Mouse (Mus musculus) neural tube, embryonic 13.5 days (tissue): ENCODE results near the gene Gm8251. TPM values are rescaled to one million over a fixed set of nuclear protein-coding genes. Genes with fewer than 3 reads are reported as not detected.
A peak's percentile ranks its signal among the peaks of the same experiment; 100 is the strongest.
"Not testable (repeated sequence)": the region's sequence is repeated elsewhere in the genome, so short reads cannot be mapped to it uniquely, and the experiment has no call there.

ENCODE experiments used
- ATAC-seq: fragments of 200-750 bp; cut with Nextera tagmentation; 2 replicates; pipeline ENCODE4 v1.8.0; 2017; ENCODE audit warnings: low read depth, mild to moderate bottlenecking, moderate TSS enrichment, moderate library complexity
- H3K27ac ChIP-seq: fragments of 300-500 bp; sonication (generic); replicated peaks from 2 replicates; pipeline ENCODE4 v1.5.1; 2015; ENCODE audit warnings: moderate library complexity, mild to moderate bottlenecking, inconsistent platforms
- H3K27me3 ChIP-seq: fragments of 300-500 bp; sonication (generic); 2 replicates; pipeline ENCODE4 v1.6.1; 2015; ENCODE audit warnings: mild to moderate bottlenecking, inconsistent platforms
- H3K36me3 ChIP-seq: fragments of 300-500 bp; sonication (generic); 2 replicates; pipeline ENCODE4 v1.6.1; 2015; ENCODE audit warnings: mild to moderate bottlenecking, inconsistent platforms
- H3K4me1 ChIP-seq: fragments of 300-500 bp; sonication (generic); replicated peaks from 2 replicates; pipeline ENCODE4 v1.6.1; 2015; ENCODE audit warnings: inconsistent platforms
- H3K4me2 ChIP-seq: fragments of 300-500 bp; sonication (generic); 2 replicates; pipeline ENCODE4 v1.6.1; 2015; ENCODE audit warnings: inconsistent platforms, mild to moderate bottlenecking, moderate library complexity
- H3K4me3 ChIP-seq: fragments of 300-500 bp; sonication (generic); 2 replicates; pipeline ENCODE4 v1.5.1; 2015; ENCODE audit warnings: mild to moderate bottlenecking, inconsistent platforms
- H3K9ac ChIP-seq: fragments of 300-500 bp; sonication (generic); 2 replicates; pipeline ENCODE4 v1.6.1; 2015; ENCODE audit warnings: moderate library complexity, mild to moderate bottlenecking, inconsistent platforms
- H3K9me3 ChIP-seq: fragments of 300-500 bp; sonication (generic); 2 replicates; pipeline ENCODE4 v1.6.1; 2016; ENCODE audit warnings: inconsistent platforms
- WGBS: fragments of 180-500 bp; shearing (Covaris S2); methylation state at CpG from one replicate; pipeline ENCODE4 v1.1.7; 2015; 5-methylcytosine and 5-hydroxymethylcytosine counted together
- polyA plus RNA-seq: library from polyadenylated mRNA; unstranded; fragments of >200 nt; fragmentation: Nextera tagmentation; extraction: Ambion mirVana; gene quantifications from 2 replicates; pipeline ENCODE4 v1.2.1, GENCODE M21; 2015

The Gm8251 gene
- polyA plus RNA-seq = 0.06 TPM in 1 of 2 replicates, not detected in the other

- Histone ChIP-seq H3K4me3 (no peak within 1 kb of the TSS), H3K36me3 (no peaks in the 10 kb centered on the region), H3K27ac (no peak within 1 kb of the TSS), H3K4me1 (no peaks in the 10 kb centered on the region), H3K4me2 (no peak within 1 kb of the TSS), H3K9me3 (no peaks in the 10 kb centered on the region), H3K9ac (no peak within 1 kb of the TSS), H3K27me3 (no peaks in the 10 kb centered on the region)
- 90% methylated on average over 2 of the region's 2 CpGs for WGBS
- no peak for ATAC-seq
These were observed at the start of gene Gm8251 for GRCm38 (mm10) chr1:44061836-44062235. Gene Gm8251 (minus strand): TSS chr1:44061936.

- peaks cover 16% of the 10 kb centered on the region; the same call in 1 of the 2 replicates for H3K4me1 ChIP-seq
- H3K9me3 ChIP-seq = no peaks in the 10 kb centered on the region
- no peaks in the 10 kb centered on the region for H3K27me3 ChIP-seq
- H3K27ac ChIP-seq = no peak overlapping the region
- 15% methylated on average over 5 of the region's 5 CpGs for WGBS
- peak overlapping the region; percentile 75 for H3K4me3 ChIP-seq
- H3K36me3 ChIP-seq = peaks cover 27% of the 10 kb centered on the region
- H3K4me2 ChIP-seq = peak overlapping the region; percentile 72
- ATAC-seq = 0 out of 2 replicates have a peak, but pooled peaks have one; percentile 42
- peak overlapping the region; percentile 54; the same call in 1 of the 2 replicates for H3K9ac ChIP-seq
These were observed 41.2 kb upstream of the Gm8251 start for GRCm38 (mm10) chr1:44102939-44103338.

- peaks cover 16% of the 10 kb centered on the region; the same call in 1 of the 2 replicates for H3K4me1 ChIP-seq
- H3K9me3 ChIP-seq = no peaks in the 10 kb centered on the region
- under 1% methylated on average over 55 of the region's 55 CpGs for WGBS
- H3K27me3 ChIP-seq = no peaks in the 10 kb centered on the region
- H3K4me2 ChIP-seq = peak within 1 kb of the TSS; percentile 72
- ATAC-seq = peak; percentile 97
- H3K27ac ChIP-seq = peak within 1 kb of the TSS; percentile 89
- H3K9ac ChIP-seq = peak within 1 kb of the TSS; percentile 78
- H3K4me3 ChIP-seq = peak within 1 kb of the TSS; percentile 75
- peaks cover 25% of the 10 kb centered on the region for H3K36me3 ChIP-seq
These were observed 40.6 kb upstream of the Gm8251 start, which contains the start of gene Tex30 for GRCm38 (mm10) chr1:44102259-44102717. Gene Tex30 (minus strand): TSS chr1:44102441.

- under 1% methylated on average over 55 of the region's 55 CpGs for WGBS
- Histone ChIP-seq H3K4me2 (peak overlapping the region; percentile 72), H3K9ac (peak overlapping the region; percentile 78), H3K9me3 (no peaks in the 10 kb centered on the region), H3K27me3 (no peaks in the 10 kb centered on the region), H3K36me3 (peaks cover 27% of the 10 kb centered on the region), H3K4me1 (peaks cover 16% of the 10 kb centered on the region; the same call in 1 of the 2 replicates), H3K27ac (peak overlapping the region; percentile 89), H3K4me3 (peak overlapping the region; percentile 75)
- peak; percentile 84 for ATAC-seq
These were observed 39.9 kb upstream of the Gm8251 start for GRCm38 (mm10) chr1:44101448-44102225.

GRCm38 (mm10) chr1:44064625-44065024 lies 2.9 kb upstream of the Gm8251 start:
- no peaks in the 10 kb centered on the region for H3K4me1 ChIP-seq
- H3K9ac ChIP-seq = no peak overlapping the region
- no peak overlapping the region for H3K27ac ChIP-seq
- no peak for ATAC-seq
- no peaks in the 10 kb centered on the region for H3K36me3 ChIP-seq
- no peak overlapping the region for H3K4me2 ChIP-seq
- WGBS = 0% methylated on average over 1 of the region's 1 CpGs
- H3K27me3 ChIP-seq = no peaks in the 10 kb centered on the region
- H3K9me3 ChIP-seq = no peaks in the 10 kb centered on the region
- no peak overlapping the region for H3K4me3 ChIP-seq

GRCm38 (mm10) chr1:44063439-44063838 lies 1.7 kb upstream of the Gm8251 start:
- no peak overlapping the region for H3K4me3 ChIP-seq
- WGBS = 93% methylated on average over 6 of the region's 6 CpGs
- H3K4me1 ChIP-seq = no peaks in the 10 kb centered on the region
- H3K27ac ChIP-seq = no peak overlapping the region
- H3K9me3 ChIP-seq = no peaks in the 10 kb centered on the region
- H3K36me3 ChIP-seq = no peaks in the 10 kb centered on the region
- ATAC-seq = no peak
- no peak overlapping the region for H3K9ac ChIP-seq
- H3K27me3 ChIP-seq = no peaks in the 10 kb centered on the region
- H3K4me2 ChIP-seq = no peak overlapping the region

- H3K9ac ChIP-seq = no peak overlapping the region
- no peak overlapping the region for H3K4me3 ChIP-seq
- no peak overlapping the region for H3K4me2 ChIP-seq
- WGBS = 82% methylated on average over 3 of the region's 3 CpGs
- H3K27me3 ChIP-seq = no peaks in the 10 kb centered on the region
- H3K36me3 ChIP-seq = no peaks in the 10 kb centered on the region
- no peaks in the 10 kb centered on the region for H3K9me3 ChIP-seq
- H3K4me1 ChIP-seq = no peaks in the 10 kb centered on the region
- no peak overlapping the region for H3K27ac ChIP-seq
- ATAC-seq = no peak
These were observed 3.9 kb downstream of the Gm8251 start for GRCm38 (mm10) chr1:44057805-44058204.

- Histone ChIP-seq H3K9me3 (no peaks in the 10 kb centered on the region), H3K4me3 (no peak overlapping the region), H3K27ac (no peak overlapping the region), H3K27me3 (no peaks in the 10 kb centered on the region), H3K4me2 (no peak overlapping the region), H3K4me1 (peaks cover 8% of the 10 kb centered on the region), H3K9ac (no peak overlapping the region), H3K36me3 (no peaks in the 10 kb centered on the region)
- ATAC-seq = no peak
- WGBS = 81% methylated on average over 2 of the region's 2 CpGs
These were observed 15.2 kb downstream of the Gm8251 start for GRCm38 (mm10) chr1:44046556-44046955.

GRCm38 (mm10) chr1:44045689-44046088 lies 16.0 kb downstream of the Gm8251 start:
- H3K4me3 ChIP-seq, H3K4me1 ChIP-seq, H3K4me2 ChIP-seq, ATAC-seq, H3K9ac ChIP-seq, H3K27ac ChIP-seq, H3K36me3 ChIP-seq, H3K27me3 ChIP-seq, H3K9me3 ChIP-seq: not testable (repeated sequence)
- 87% methylated on average over 5 of the region's 5 CpGs for WGBS

GRCm38 (mm10) chr1:44042555-44042915 lies 19.2 kb downstream of the Gm8251 start:
- Histone ChIP-seq H3K4me2 (peak overlapping the region; percentile 75), H3K36me3 (no peaks in the 10 kb centered on the region), H3K4me3 (peak overlapping the region; percentile 47), H3K9me3 (no peaks in the 10 kb centered on the region), H3K27ac (no peak overlapping the region), H3K27me3 (no peaks in the 10 kb centered on the region), H3K4me1 (peaks cover 8% of the 10 kb centered on the region), H3K9ac (peak overlapping the region; percentile 69)
- WGBS = 1% methylated on average over 6 of the region's 6 CpGs
- ATAC-seq = peak; percentile 84

GRCm38 (mm10) chr1:44041797-44042554 lies 19.8 kb downstream of the Gm8251 start:
- Histone ChIP-seq H3K4me2 (peak overlapping the region; percentile 75), H3K9me3 (no peaks in the 10 kb centered on the region), H3K36me3 (no peaks in the 10 kb centered on the region), H3K27me3 (no peaks in the 10 kb centered on the region), H3K4me1 (peaks cover 8% of the 10 kb centered on the region), H3K27ac (no peak overlapping the region), H3K9ac (peak overlapping the region; percentile 69), H3K4me3 (peak overlapping the region; percentile 47)
- peak; percentile 81 for ATAC-seq
- 3% methylated on average over 17 of the region's 17 CpGs for WGBS

GRCm38 (mm10) chr1:44032948-44033347 lies 28.8 kb downstream of the Gm8251 start:
- H3K36me3 ChIP-seq = no peaks in the 10 kb centered on the region
- H3K4me3 ChIP-seq = no peak overlapping the region
- H3K9ac ChIP-seq = no peak overlapping the region
- H3K27ac ChIP-seq = no peak overlapping the region
- no peak for ATAC-seq
- 89% methylated on average over 5 of the region's 5 CpGs for WGBS
- H3K4me1 ChIP-seq = no peaks in the 10 kb centered on the region
- H3K9me3 ChIP-seq = no peaks in the 10 kb centered on the region
- no peak overlapping the region for H3K4me2 ChIP-seq
- H3K27me3 ChIP-seq = no peaks in the 10 kb centered on the region
